Mouse (Mus musculus) T-helper 1 cell (primary cell): ENCODE measurements around the gene Dll1.

Source experiments
- in situ Hi-C: fragments of 300-600 bp; cut with MboI, MseI; formaldehyde crosslinking; loops from one replicate; pipeline ENCODE4 v1.15.1; 2025; ENCODE audit warnings: high pct_unique_total_duplicates

Gene Dll1

DNA sequence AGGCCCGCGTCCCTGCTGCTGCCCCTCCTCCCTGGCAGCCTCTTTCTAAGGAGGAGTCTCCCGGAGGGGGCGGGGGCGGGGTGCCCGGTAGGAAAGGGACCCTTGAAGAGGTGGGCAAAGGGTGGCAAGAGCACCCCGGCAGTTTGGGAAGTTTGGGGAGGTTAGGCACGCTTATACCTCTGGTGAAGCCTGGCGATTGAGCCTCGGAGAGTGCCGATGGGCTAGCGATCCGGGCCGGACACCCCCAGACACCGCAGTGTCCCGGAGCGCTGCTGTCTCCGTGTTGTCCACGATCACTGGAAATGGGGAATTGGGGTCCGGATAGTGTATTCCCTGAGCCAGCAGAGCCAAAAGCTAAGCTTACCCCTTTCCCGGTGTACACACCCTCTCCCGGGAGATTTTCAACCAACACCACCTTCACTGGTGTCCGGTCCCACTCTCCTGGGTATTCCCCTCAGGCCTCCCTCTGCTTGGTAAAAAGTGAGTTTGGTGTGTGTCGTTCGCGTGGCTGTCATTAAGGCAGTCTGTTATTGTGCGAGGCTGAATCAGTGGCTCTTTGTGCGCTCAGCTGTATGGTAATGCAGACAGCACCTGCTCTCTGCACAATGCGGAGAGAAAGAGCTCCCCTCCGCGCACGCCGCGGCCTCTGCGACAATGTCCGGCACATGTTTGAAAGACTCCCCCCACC is at the start of gene Dll1:
Gene Dll1 (minus strand): TSS at position 379 of the 688 bp plus-strand sequence.
- in situ Hi-C loops: no loop called here

DNA sequence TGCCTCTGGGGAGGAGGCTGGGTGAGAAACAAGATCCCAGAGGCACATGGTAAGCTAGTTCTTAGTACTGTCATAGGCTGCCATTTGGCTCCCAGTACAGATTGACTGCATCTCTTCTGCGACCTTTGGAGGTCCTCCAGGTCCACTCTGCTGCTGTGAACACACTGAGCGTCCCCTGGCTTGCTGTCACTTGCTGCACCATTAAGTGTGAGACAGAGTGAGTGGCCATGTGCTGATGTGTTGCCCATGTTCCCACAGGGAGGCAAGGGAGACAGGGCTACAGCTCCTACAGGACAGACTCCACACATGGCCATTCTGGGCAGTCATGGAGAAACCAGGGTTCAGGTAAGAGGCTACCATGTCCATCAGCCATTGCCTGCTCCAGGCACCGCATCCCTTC is 49.3 kb upstream of the Dll1 start:
- in situ Hi-C loops: no loop called here

GRCm38 (mm10) chr17:15423080-15423765 is 46.6 kb upstream of the Dll1 start:
- in situ Hi-C loops: no loop called here

DNA sequence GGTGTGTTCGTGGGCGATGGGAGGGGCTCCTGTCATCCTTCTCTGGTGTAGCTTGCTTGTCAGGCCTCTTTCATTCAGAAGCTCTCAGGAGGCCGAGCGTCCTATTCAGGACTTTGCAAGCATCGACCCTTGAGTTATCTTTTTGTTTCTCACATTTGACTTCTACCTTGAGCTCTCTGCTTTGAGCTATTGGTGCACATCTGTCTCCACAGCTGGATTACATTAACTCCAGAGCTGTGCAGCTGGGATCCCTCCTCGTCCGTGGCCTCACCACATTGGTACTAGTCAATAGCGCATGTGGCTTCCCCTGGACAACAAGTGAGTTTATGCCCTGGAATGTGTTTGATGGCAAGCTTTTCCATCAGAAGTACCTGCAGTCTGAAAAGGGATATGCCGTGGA is 46.0 kb upstream of the Dll1 start:
- in situ Hi-C loops: no loop called here

DNA sequence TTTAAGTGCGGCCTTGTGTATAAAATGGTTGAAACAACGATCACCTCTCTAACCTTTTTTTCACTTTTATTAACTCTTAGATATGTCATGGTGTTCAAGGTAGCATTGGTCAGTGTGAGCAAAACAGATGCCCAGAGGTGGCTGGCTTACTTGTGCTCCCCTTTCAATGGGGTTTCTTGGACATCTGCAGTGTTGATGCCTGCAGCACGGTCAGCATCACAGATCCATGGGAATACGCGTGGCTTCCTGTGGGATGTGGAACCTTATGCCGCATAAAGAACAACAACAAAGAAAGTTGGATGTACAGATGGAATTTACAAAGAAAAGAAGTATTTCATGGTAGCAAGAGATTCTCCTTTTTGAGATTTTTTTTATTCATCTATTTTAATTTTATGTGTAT is 44.8 kb upstream of the Dll1 start:
- in situ Hi-C loops: no loop called here

- in situ Hi-C loops: no loop called here
Observed at GRCm38 (mm10) chr17:15420021-15420603, 43.4 kb upstream of the Dll1 start.

- in situ Hi-C loops: loop anchor here (5.0 kb wide), 1 partner anchor 897 kb away; no protein-coding TSS in a partner anchor
Observed at GRCm38 (mm10) chr17:15419534-15419933, 42.9 kb upstream of the Dll1 start.

GRCm38 (mm10) chr17:15416596-15417215 is 40.0 kb upstream of the Dll1 start:
- in situ Hi-C loops: loop anchor here (5.0 kb wide), 1 partner anchor 894 kb away; no protein-coding TSS in a partner anchor

DNA sequence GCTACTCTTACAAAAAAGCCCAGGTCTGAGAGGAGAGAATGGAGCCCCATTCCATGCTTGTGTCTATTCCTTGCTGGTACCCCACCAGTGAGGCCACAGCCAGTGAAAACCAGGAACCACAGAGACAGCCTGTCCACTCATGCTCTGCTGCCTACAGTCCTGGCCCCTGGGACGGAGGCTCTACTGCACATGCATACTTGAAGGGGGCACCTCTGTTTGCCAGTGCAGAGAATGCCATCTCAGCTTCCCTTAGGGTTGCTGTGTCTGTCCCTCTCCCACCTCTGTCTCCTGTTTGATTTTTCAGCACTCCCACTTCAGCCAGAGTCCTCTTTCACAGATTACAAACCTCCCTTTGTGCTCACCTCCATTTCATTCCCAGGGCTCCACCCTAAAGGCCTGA is 34.2 kb upstream of the Dll1 start:
- in situ Hi-C loops: no loop called here

DNA sequence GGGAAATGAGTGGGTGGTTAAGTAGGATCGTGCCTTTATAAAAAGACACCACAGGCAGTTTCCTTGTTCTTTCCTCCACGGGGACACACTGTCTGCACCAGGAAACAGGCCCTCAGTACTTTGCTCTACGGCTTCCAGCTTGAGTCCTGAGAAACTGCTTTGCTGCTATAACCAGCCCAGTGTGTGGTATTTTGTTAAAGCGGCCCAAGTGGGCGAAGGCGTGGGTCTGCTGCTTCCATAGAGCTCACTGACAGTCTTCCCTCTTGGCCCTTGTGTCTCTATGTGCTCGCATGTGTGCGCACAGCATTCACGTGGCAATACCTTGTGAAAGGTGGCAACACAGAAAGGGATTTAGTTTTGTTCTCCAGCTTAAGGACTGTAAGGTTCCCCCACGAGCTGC is 32.6 kb upstream of the Dll1 start:
- in situ Hi-C loops: no loop called here

GRCm38 (mm10) chr17:15406576-15406975 is 29.9 kb upstream of the Dll1 start:
- in situ Hi-C loops: no loop called here

DNA sequence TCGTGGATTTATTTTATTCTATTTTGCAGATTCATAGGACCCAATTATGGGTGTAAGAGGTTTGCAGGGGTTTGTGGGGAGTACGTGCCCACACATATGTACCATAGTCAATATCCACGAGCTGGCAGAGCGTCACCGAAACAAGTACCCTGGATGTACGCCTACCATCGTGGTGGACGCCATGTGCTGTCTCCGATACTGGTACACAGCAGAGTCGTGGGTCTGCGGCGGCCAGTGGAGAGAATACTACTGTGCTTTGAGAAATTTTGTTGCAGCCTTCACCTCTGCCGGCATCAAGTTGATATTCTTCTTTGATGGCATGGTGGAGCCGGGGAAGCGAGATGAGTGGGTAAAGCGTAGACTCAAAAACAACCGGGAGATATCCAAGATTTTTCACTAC is 25.0 kb upstream of the Dll1 start:
- in situ Hi-C loops: no loop called here

- in situ Hi-C loops: loop anchor here (5.0 kb wide), 1 partner anchor 76 kb away; no protein-coding TSS in a partner anchor
Observed at GRCm38 (mm10) chr17:15395997-15396675, 19.5 kb upstream of the Dll1 start, which contains the start of gene Fam120b. Gene Fam120b, plus strand, starts transcription at chr17:15396202.

DNA sequence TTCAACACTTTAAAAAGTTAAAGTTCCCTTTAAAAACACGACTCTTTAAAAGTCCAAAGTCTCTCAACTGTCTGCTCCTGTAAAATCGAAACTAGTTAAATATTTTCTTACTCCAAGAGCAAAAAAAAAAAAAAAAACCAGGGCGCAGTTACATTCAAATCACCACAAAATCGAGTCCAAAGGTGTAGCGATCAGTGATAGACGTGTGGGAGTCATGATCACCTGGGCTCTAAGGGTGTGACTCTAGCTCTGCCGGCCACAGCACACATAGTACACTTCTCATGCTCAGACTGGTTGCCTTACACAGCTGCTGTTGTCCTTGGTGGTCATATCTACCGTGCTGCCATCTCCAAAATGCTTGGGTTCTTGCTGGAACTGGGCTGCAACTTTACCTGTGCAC is 12.7 kb upstream of the Dll1 start:
- in situ Hi-C loops: loop anchor here (5.0 kb wide), 1 partner anchor 298 kb away; no protein-coding TSS in a partner anchor

DNA sequence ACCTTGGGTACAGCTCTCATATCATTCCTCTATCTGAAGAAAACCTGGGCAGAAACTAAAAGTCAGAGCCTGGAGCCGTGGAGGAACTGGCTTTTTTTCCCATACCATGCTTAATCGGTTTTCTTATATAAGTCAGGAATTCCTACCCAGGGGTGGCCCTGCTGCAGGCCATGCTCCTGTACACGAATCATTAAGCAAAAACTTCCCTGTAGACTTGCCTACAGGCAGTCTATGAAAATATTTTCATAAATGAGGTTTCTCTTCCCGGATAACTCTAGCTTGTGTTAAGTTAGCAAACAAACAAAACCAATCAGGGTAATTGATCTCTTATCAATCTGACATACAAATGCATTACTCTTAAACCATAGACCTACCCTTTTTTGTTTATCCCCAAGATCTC is 12.2 kb upstream of the Dll1 start:
- in situ Hi-C loops: loop anchor here (5.0 kb wide), 1 partner anchor 298 kb away; no protein-coding TSS in a partner anchor

- in situ Hi-C loops: no loop called here
Observed at GRCm38 (mm10) chr17:15383360-15383759, 6.7 kb upstream of the Dll1 start.

GRCm38 (mm10) chr17:15381869-15382660 is 5.4 kb upstream of the Dll1 start:
- in situ Hi-C loops: no loop called here

- in situ Hi-C loops: no loop called here
Observed at GRCm38 (mm10) chr17:15381092-15381860, 4.6 kb upstream of the Dll1 start.

DNA sequence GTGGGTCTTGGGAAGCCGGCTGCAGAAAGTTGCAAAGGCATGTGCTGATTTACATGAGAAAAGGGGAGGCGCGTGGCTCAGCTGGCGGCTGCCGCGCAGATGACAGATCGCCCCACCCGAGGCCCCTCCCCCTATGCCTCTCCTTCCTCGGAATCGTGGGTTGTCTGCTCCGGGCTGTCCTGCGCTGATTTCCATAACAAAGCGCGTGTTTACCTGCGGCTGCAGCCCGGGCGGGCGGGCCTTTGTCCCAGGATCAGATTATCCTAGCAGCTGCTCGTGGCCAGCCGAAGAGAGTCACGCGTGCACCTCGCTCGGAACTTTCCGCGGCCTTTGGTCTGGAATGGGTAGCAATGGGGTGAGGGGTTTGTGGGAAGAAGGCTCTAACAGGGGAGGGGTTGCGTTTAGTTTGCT is 4.0 kb upstream of the Dll1 start:
- in situ Hi-C loops: no loop called here
